Comparison of ENCODE assay signal across 13 mouse cellular contexts in the genomic region with DNA sequence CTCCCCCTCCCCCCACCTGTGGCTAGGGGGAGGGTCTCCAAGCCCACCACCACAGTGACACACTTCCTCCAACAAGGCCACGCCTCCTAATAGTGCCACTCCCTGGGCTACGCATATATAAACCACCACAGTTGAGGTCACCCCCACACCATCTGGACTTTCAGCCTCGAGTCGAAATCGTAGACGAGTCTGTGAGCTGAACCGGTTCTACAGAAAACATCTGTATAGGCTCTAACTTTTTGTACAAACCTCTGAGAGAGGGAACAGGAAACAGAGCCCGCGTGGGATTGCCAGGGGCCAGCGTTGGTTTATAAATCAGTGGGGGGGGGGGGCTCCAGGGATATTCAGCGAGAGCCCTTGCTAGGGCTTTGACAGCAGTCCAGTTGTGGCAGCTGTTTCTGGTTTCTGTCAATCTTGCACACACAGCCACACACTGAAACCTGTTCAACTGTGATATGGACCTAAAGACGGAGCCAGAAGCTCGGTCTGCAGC.
A peak's percentile ranks its signal among the peaks of the same experiment; 100 is the strongest.
DNase-seq lines count a peak whose midpoint lies in the region; ATAC-seq and TF ChIP-seq lines count a peak whose summit lies in the region.
"Had no signal": no experiment of that assay in that cellular context is flagged by ENCODE, and none has a peak within 500 bp of the region (broad histone marks: within the 10 kb centered on the region; RNA-seq: fewer than 3 reads in every experiment).

No protein-coding gene starts in this region.

- peak; percentile 45; the same call in 1 of the 2 replicates for ATAC-seq in heart, embryonic 12.5 days (ENCODE audit: insufficient number of reproducible peaks, low FRiP score)
- ATAC-seq in lung, embryonic 16.5 days (ENCODE audit: low read depth): peak; percentile 72
- no peak for ATAC-seq in heart, postnatal 0 days (ENCODE audit: insufficient read depth, low read depth)
- peak; percentile 76; the same call in 1 of the 2 replicates for ATAC-seq in stomach, embryonic 16.5 days (ENCODE audit: insufficient read depth, low FRiP score)
- ATAC-seq: forebrain, embryonic 16.5 days; midbrain, embryonic 13.5 days; Patski had no signal

- H3K4me3 ChIP-seq in heart, embryonic 12.5 days: no peak overlapping the region
- H3K4me3 ChIP-seq in lung, embryonic 16.5 days (ENCODE audit: low read length): no peak overlapping the region
- H3K4me3 ChIP-seq in heart, postnatal 0 days (ENCODE audit: low read depth, low read length): no peak overlapping the region
- no peak overlapping the region for H3K4me3 ChIP-seq in stomach, embryonic 16.5 days (replicated peaks; ENCODE audit: low read length)
- H3K4me3 ChIP-seq: midbrain, embryonic 13.5 days had no signal

- no peak overlapping the region for H3K9ac ChIP-seq in heart, embryonic 12.5 days
- no peak overlapping the region for H3K9ac ChIP-seq in lung, embryonic 16.5 days (ENCODE audit: low read length)
- no peak overlapping the region for H3K9ac ChIP-seq in heart, postnatal 0 days (replicated peaks; ENCODE audit: low read depth, low read length)
- H3K9ac ChIP-seq in stomach, embryonic 16.5 days (ENCODE audit: low read length): no peak overlapping the region
- H3K9ac ChIP-seq: hindbrain, embryonic 14.5 days; midbrain, embryonic 13.5 days had no signal

- H3K27ac ChIP-seq in heart, embryonic 12.5 days (ENCODE audit: poor library complexity, severe bottlenecking): peak overlapping the region; percentile 47; the same call in 1 of the 2 replicates
- no peak overlapping the region; the same call in 1 of the 2 replicates for H3K27ac ChIP-seq in lung, embryonic 16.5 days (ENCODE audit: low read length)
- H3K27ac ChIP-seq in heart, postnatal 0 days (ENCODE audit: low read depth): no peak overlapping the region
- H3K27ac ChIP-seq in stomach, embryonic 16.5 days (ENCODE audit: low read length): peak overlapping the region; percentile 67
- H3K27ac ChIP-seq: hindbrain, embryonic 14.5 days; midbrain, embryonic 13.5 days had no signal

- H3K27me3 ChIP-seq in heart, embryonic 12.5 days (replicated peaks): no peaks in the 10 kb centered on the region
- H3K27me3 ChIP-seq in lung, embryonic 16.5 days (ENCODE audit: control insufficient read depth, insufficient read depth, low read depth, low read length): no peaks in the 10 kb centered on the region
- H3K27me3 ChIP-seq in heart, postnatal 0 days (ENCODE audit: control insufficient read depth, insufficient read depth, low read length): no peaks in the 10 kb centered on the region
- H3K27me3 ChIP-seq in stomach, embryonic 16.5 days (ENCODE audit: control insufficient read depth, insufficient read depth, low read length): no peaks in the 10 kb centered on the region
- H3K27me3 ChIP-seq: midbrain, embryonic 13.5 days; Patski had no signal

- peaks cover 18% of the 10 kb centered on the region for H3K4me1 ChIP-seq in heart, embryonic 12.5 days (replicated peaks)
- peaks cover 3% of the 10 kb centered on the region; the same call in 1 of the 2 replicates for H3K4me1 ChIP-seq in lung, embryonic 16.5 days (replicated peaks; ENCODE audit: control insufficient read depth, insufficient read depth, low read length)
- no peaks in the 10 kb centered on the region; the same call in none of the 2 replicates for H3K4me1 ChIP-seq in heart, postnatal 0 days (ENCODE audit: control insufficient read depth, insufficient read depth)
- H3K4me1 ChIP-seq in stomach, embryonic 16.5 days (ENCODE audit: control insufficient read depth, insufficient read depth, low read length): peaks cover 12% of the 10 kb centered on the region; the same call in 1 of the 2 replicates
- H3K4me1 ChIP-seq: midbrain, embryonic 13.5 days had no signal

- H3K4me2 ChIP-seq in heart, embryonic 12.5 days: peak overlapping the region; percentile 21; the same call in 1 of the 2 replicates
- no peak overlapping the region for H3K4me2 ChIP-seq in lung, embryonic 16.5 days (ENCODE audit: low read depth, low read length)
- H3K4me2 ChIP-seq in heart, postnatal 0 days (ENCODE audit: low read depth, low read length): peak overlapping the region; percentile 9; the same call in 1 of the 2 replicates
- H3K4me2 ChIP-seq in stomach, embryonic 16.5 days (ENCODE audit: low read depth, low read length): peak overlapping the region; percentile 28; the same call in 1 of the 2 replicates
- H3K4me2 ChIP-seq: hindbrain, embryonic 14.5 days; midbrain, embryonic 13.5 days had no signal

- WGBS in heart, embryonic 12.5 days: 47% methylated on average over 13 of the region's 13 CpGs
- 30% methylated on average over 13 of the region's 13 CpGs for WGBS in lung, embryonic 16.5 days
- 54% methylated on average over 13 of the region's 13 CpGs for WGBS in heart, postnatal 0 days
- WGBS in stomach, embryonic 16.5 days: 26% methylated on average over 13 of the region's 13 CpGs

- no peak for TF ChIP-seq CTCF in heart, postnatal 0 days (IDR thresholded peaks at IDR 0.05; ENCODE audit: low read depth)

- no peaks in the 10 kb centered on the region for H3K36me3 ChIP-seq in heart, embryonic 12.5 days
- H3K36me3 ChIP-seq in lung, embryonic 16.5 days (ENCODE audit: control insufficient read depth, insufficient read depth, low read length): no peaks in the 10 kb centered on the region
- no peaks in the 10 kb centered on the region for H3K36me3 ChIP-seq in heart, postnatal 0 days (replicated peaks; ENCODE audit: control insufficient read depth, insufficient read depth, low read length)
- H3K36me3 ChIP-seq in stomach, embryonic 16.5 days (ENCODE audit: control insufficient read depth, insufficient read depth, low read length): no peaks in the 10 kb centered on the region
- H3K36me3 ChIP-seq: midbrain, embryonic 13.5 days had no signal

- TF ChIP-seq EP300 in heart, postnatal 0 days (IDR thresholded peaks at IDR 0.05; ENCODE audit: low read depth): no peak

- no peaks in the 10 kb centered on the region for H3K9me3 ChIP-seq in heart, embryonic 12.5 days (replicated peaks)
- H3K9me3 ChIP-seq in lung, embryonic 16.5 days (ENCODE audit: control insufficient read depth, low read length): no peaks in the 10 kb centered on the region
- H3K9me3 ChIP-seq in heart, postnatal 0 days (replicated peaks; ENCODE audit: control insufficient read depth, low read length): no peaks in the 10 kb centered on the region
- no peaks in the 10 kb centered on the region for H3K9me3 ChIP-seq in stomach, embryonic 16.5 days (replicated peaks; ENCODE audit: control insufficient read depth, low read length)
- H3K9me3 ChIP-seq: midbrain, embryonic 13.5 days had no signal

- no peak for DNase-seq in heart, adult 9 months (ENCODE audit: low spot score in 2 of 2)
- DNase-seq in lung, postnatal 10 days: no peak
- no peak for DNase-seq in heart, postnatal 0 days (ENCODE audit: low spot score)
- no peak for DNase-seq in adrenal gland, postnatal 10 days
- DNase-seq in gastrocnemius, adult 18-20 months (ENCODE audit: low spot score): no peak
- DNase-seq: cerebellum, postnatal 14 days had no signal

Comparison
In these comparisons a context has a peak if more than half of its experiments do, and no peak if none do; other contexts are left out.
1. H3K27ac ChIP-seq: peak in heart, embryonic 12.5 days (single experiment) and stomach, embryonic 16.5 days (single experiment); none in lung, embryonic 16.5 days (single experiment) and heart, postnatal 0 days (single experiment).